Mouse (Mus musculus): ENCODE measurements around the gene Fxyd7. TPM values are rescaled to one million over a fixed set of nuclear protein-coding genes. Genes with fewer than 3 reads are reported as not detected.
A peak's percentile ranks its signal among the peaks of the same experiment; 100 is the strongest.

Fxyd7 gene
- polyA plus RNA-seq, 1 experiment from 2014 or later = 11.5 TPM

DNA sequence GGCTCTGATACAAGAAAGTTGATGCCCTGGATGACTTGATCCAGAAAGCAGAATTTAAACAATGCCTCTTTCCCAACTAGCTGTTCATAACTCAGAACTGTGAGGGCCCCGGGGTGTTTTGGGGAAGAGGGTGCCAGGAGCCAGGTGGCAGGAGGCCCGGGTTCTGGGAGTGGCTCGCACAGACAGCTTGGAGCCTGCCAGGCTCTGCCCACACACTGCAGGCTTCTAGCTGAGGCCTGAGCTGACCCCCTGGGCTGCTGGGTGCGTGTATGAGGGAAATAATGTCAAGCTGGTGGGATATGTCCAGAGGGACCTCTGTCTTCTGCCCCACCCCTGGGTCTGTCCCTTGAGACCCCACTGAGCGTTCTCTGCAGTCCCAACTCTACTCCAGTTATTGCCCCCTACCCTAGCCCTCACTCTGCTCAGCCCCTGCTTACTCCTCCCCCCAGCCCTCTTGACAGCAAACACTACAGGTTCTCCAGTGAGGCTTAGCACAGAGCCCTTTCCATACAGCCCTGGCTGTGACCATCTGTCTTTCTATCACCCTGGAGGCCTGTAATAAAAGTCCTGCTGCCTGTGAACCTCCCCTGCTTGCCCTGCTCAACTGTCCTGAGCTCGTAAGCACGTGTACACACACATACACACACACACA lies 22.9 kb upstream of the Fxyd7 start:
- ATAC-seq (ENCODE audit: low FRiP score, low read depth) = no peak
- Histone ChIP-seq H3K9ac (replicated peaks) (no peak overlapping the region), H3K27ac (replicated peaks) (no peak overlapping the region), H3K36me3 (no peaks in the 10 kb centered on the region), H3K9me3 (no peaks in the 10 kb centered on the region), H3K4me1 (no peaks in the 10 kb centered on the region), H3K4me3 (no peak overlapping the region), H3K27me3 (no peaks in the 10 kb centered on the region), H3K4me2 (replicated peaks) (no peak overlapping the region)
- 68% methylated on average over 7 of the region's 7 CpGs for WGBS

DNA sequence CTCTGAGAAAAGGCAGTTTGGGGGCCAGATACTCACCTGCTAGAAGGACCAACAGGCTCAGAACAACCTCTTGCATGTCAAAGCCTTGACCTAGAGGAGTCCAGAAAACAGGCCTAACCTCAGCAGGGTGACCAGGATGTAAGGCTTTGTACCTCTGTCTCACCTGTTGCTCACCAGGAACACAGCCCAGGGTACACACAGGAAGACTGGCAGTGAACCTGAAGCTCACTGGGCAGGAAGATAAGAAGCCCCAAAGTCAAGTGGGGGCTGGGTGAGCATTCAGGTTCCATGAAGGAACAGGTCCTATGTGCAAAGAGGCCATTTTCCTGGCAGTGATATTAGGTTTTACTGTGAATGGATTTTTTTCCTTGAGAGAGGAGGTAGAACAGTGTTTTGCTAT lies 22.3 kb upstream of the Fxyd7 start:
- no peaks in the 10 kb centered on the region for H3K4me1 ChIP-seq
- no peak overlapping the region for H3K27ac ChIP-seq (replicated peaks)
- no peak overlapping the region for H3K9ac ChIP-seq (replicated peaks)
- no peak for ATAC-seq (ENCODE audit: low FRiP score, low read depth)
- H3K27me3 ChIP-seq = no peaks in the 10 kb centered on the region
- no peaks in the 10 kb centered on the region for H3K9me3 ChIP-seq
- H3K36me3 ChIP-seq = no peaks in the 10 kb centered on the region
- no peak overlapping the region for H3K4me3 ChIP-seq
- no peak overlapping the region for H3K4me2 ChIP-seq (replicated peaks)

- H3K9me3 ChIP-seq = no peaks in the 10 kb centered on the region
- ATAC-seq (ENCODE audit: low FRiP score, low read depth) = no peak
- H3K4me3 ChIP-seq = no peak overlapping the region
- 60% methylated on average over 9 of the region's 9 CpGs for WGBS
- H3K4me2 ChIP-seq (replicated peaks) = no peak overlapping the region
- H3K36me3 ChIP-seq = no peaks in the 10 kb centered on the region
- H3K27me3 ChIP-seq = no peaks in the 10 kb centered on the region
- H3K9ac ChIP-seq (replicated peaks) = no peak overlapping the region
- no peaks in the 10 kb centered on the region for H3K4me1 ChIP-seq
- no peak overlapping the region for H3K27ac ChIP-seq (replicated peaks)
These were observed 21.1 kb upstream of the Fxyd7 start for GRCm38 (mm10) chr7:31072326-31072725.

GRCm38 (mm10) chr7:31070324-31070723 lies 19.1 kb upstream of the Fxyd7 start:
- H3K9ac ChIP-seq (replicated peaks) = no peak overlapping the region
- H3K27ac ChIP-seq (replicated peaks) = no peak overlapping the region
- H3K4me3 ChIP-seq = no peak overlapping the region
- no peaks in the 10 kb centered on the region for H3K36me3 ChIP-seq
- H3K27me3 ChIP-seq = no peaks in the 10 kb centered on the region
- no peaks in the 10 kb centered on the region for H3K4me1 ChIP-seq
- no peaks in the 10 kb centered on the region for H3K9me3 ChIP-seq
- no peak for ATAC-seq (ENCODE audit: low FRiP score, low read depth)
- WGBS = 83% methylated on average over 6 of the region's 6 CpGs
- H3K4me2 ChIP-seq (replicated peaks) = no peak overlapping the region

DNA sequence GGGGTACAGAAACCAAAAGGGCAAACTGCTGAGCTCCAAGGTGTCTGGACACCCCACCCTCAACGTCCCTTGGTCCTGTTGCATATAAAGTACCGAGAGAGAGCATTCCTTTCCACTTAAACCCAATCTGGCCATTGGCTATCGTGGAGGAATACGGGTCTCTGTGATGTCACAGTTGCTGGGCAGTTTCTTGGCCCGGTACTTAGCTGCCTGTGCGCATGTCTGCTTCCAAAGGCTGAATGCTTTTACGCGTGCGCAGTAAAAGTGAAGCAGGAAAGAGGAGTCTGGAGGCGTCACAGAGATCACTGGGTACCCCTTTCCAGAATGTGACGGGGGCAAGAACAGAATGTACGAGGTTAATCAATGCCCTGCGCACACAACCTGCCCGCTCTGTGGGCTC lies 18.2 kb upstream of the Fxyd7 start:
- H3K36me3 ChIP-seq = no peaks in the 10 kb centered on the region
- no peaks in the 10 kb centered on the region for H3K4me1 ChIP-seq
- H3K4me3 ChIP-seq = no peak overlapping the region
- H3K9ac ChIP-seq (replicated peaks) = no peak overlapping the region
- no peak for ATAC-seq (ENCODE audit: low FRiP score, low read depth)
- H3K4me2 ChIP-seq (replicated peaks) = no peak overlapping the region
- no peaks in the 10 kb centered on the region for H3K9me3 ChIP-seq
- WGBS = 89% methylated on average over 14 of the region's 14 CpGs
- no peaks in the 10 kb centered on the region for H3K27me3 ChIP-seq
- no peak overlapping the region for H3K27ac ChIP-seq (replicated peaks)

- Histone ChIP-seq H3K9ac (replicated peaks) (no peak overlapping the region), H3K4me3 (no peak overlapping the region), H3K36me3 (no peaks in the 10 kb centered on the region), H3K9me3 (no peaks in the 10 kb centered on the region), H3K4me1 (no peaks in the 10 kb centered on the region), H3K27me3 (no peaks in the 10 kb centered on the region), H3K27ac (replicated peaks) (no peak overlapping the region), H3K4me2 (replicated peaks) (no peak overlapping the region)
- ATAC-seq (ENCODE audit: low FRiP score, low read depth) = no peak
- 51% methylated on average over 5 of the region's 5 CpGs for WGBS
These were observed 16.6 kb upstream of the Fxyd7 start for GRCm38 (mm10) chr7:31067836-31068235.

DNA sequence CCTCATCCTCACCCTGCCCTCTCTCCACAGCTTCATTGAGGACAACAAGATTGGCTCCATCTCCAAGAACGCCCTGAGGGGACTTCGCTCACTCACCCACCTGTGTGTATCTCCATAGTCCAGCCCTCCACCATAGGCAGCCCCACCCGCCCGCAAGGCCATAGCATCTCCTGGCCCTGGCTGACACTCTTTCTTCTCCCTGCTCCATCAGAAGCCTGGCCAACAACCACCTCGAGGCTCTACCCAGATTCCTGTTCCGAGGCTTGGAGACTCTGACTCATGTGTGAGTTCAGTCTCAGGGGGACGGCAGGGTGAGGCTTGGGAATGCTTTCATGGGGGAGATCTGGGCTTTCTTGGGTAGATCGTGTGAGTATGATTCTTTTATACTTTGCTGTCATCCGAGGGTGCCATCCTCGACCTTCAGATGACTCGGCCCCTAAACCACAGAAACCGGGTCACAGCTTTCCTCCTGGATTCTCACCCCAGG lies 11.8 kb upstream of the Fxyd7 start:
- Histone ChIP-seq H3K4me2 (replicated peaks) (no peak overlapping the region), H3K36me3 (no peaks in the 10 kb centered on the region), H3K4me1 (no peaks in the 10 kb centered on the region), H3K4me3 (no peak overlapping the region), H3K9me3 (no peaks in the 10 kb centered on the region), H3K27me3 (no peaks in the 10 kb centered on the region), H3K27ac (replicated peaks) (no peak overlapping the region), H3K9ac (replicated peaks) (no peak overlapping the region)
- no peak for ATAC-seq (ENCODE audit: low FRiP score, low read depth)
- 89% methylated on average over 12 of the region's 12 CpGs for WGBS

DNA sequence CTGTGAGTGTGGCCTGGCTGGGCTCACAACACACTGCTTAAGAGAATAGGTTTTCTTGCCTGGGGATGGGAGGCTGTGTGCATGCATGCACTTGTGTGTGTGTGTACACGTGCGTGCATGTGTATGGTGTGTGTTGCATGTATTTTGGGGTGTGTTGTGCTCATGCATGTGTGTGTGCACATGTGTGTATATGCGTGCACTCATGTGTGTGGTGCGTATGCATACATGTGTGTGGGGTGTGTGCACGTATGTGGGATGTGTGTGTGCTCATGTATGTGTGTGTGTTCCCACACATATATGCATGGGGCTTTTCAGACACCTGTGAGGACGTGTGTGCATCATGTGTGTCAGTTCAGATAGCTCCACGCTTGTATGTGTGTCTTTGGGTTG lies 9.3 kb upstream of the Fxyd7 start:
- H3K4me2 ChIP-seq (replicated peaks) = no peak overlapping the region
- ATAC-seq (ENCODE audit: low FRiP score, low read depth) = no peak
- H3K4me1 ChIP-seq = peaks cover 2% of the 10 kb centered on the region
- WGBS = 87% methylated on average over 7 of the region's 7 CpGs
- H3K36me3 ChIP-seq = no peaks in the 10 kb centered on the region
- H3K27ac ChIP-seq (replicated peaks) = no peak overlapping the region
- H3K27me3 ChIP-seq = no peaks in the 10 kb centered on the region
- H3K9me3 ChIP-seq = no peaks in the 10 kb centered on the region
- no peak overlapping the region for H3K4me3 ChIP-seq
- H3K9ac ChIP-seq (replicated peaks) = no peak overlapping the region

DNA sequence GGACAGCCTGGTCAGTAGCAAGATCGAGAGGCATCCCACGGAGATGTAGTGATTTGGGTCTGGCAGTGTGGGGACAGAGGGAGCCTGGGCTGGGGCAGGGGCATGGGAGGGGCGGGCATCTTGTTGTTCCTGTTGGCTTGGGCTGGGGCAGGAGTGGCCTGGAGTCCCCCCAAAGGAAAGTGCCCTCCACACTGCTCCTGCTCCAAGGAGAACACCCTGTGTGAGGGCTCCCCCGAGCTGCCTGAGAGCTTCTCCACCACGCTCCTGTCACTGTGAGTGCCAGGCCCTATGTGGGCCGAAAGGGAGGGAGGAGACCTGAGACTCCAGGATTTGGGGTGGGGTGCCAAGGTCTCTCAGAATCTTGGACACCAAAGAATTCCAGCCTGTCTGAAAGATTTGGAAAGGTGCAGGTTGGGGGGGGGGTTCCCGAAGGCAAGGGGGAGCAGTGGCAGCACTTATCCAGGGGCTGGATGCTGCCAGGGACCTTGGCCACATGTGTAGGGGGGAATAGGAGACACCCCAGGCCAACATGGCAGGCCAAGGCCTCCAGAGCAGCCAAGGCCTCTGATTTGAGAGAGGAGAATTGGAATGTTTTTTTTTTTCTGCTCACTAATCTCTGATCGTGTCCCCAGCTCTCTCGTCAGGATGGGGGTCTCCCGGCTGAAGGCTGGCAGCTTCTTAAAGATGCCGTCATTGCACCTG lies 8.8 kb upstream of the Fxyd7 start:
- peaks cover 5% of the 10 kb centered on the region for H3K27me3 ChIP-seq
- H3K4me2 ChIP-seq (replicated peaks) = no peak overlapping the region
- H3K36me3 ChIP-seq = no peaks in the 10 kb centered on the region
- WGBS = 59% methylated on average over 11 of the region's 11 CpGs
- H3K9ac ChIP-seq (replicated peaks) = no peak overlapping the region
- no peaks in the 10 kb centered on the region for H3K9me3 ChIP-seq
- no peak overlapping the region for H3K4me3 ChIP-seq
- peaks cover 7% of the 10 kb centered on the region for H3K4me1 ChIP-seq
- no peak overlapping the region for H3K27ac ChIP-seq (replicated peaks)
- ATAC-seq (ENCODE audit: low FRiP score, low read depth) = 0 out of 2 replicates have a peak, but pooled peaks have one; percentile 24

DNA sequence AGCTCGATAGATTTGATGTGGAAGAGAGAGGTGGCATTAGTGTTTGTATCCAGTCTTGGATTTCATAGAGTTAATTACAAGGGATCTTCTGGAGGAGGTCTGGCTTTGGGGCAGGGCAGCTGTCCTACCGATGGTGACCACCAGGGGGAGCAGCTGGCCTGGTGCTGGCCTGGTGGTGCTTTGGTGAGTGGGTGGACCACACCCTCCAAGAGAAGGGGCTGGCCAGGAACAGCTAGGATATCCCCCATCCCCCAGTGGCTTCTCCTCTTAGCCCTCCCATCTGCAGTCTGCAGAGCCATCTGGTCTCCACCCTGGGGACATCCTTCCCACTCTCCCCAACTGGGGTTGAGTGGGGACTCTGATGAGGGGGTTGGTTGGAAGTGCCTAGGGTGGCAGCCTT lies 7.8 kb upstream of the Fxyd7 start, which contains the start of gene Lgi4:
Gene Lgi4 (plus strand): TSS at position 235 of the 400 bp plus-strand sequence.
- no peak within 1 kb of the TSS for H3K27ac ChIP-seq (replicated peaks)
- H3K9me3 ChIP-seq = no peaks in the 10 kb centered on the region
- H3K9ac ChIP-seq (replicated peaks) = no peak within 1 kb of the TSS
- no peak within 1 kb of the TSS for H3K4me2 ChIP-seq (replicated peaks)
- H3K36me3 ChIP-seq = no peaks in the 10 kb centered on the region
- H3K4me1 ChIP-seq = peaks cover 12% of the 10 kb centered on the region
- WGBS = 2% methylated on average over 2 of the region's 2 CpGs
- H3K4me3 ChIP-seq = no peak within 1 kb of the TSS
- peaks cover 14% of the 10 kb centered on the region for H3K27me3 ChIP-seq
- peak; percentile 79 for ATAC-seq (ENCODE audit: low FRiP score, low read depth)

DNA sequence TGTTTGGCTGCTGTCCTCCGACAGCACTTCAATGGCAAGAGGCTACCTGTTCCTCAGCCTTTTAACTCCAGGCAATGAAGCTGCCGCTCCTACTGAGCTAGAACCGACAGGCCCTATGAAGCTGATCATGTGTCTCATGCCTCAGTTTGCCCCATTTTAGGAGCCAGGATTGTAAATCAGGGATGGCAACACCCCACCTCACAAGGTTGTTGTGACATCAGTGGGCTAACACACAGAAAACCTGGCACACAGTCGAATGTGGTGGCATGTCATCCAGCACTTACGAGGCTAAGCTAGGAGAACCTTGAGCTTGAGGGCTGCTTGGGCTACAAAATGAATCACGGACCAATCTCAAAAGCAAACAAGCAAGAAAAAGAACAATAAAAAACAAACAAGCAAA lies 6.9 kb upstream of the Fxyd7 start:
- WGBS = 87% methylated on average over 6 of the region's 6 CpGs
- Histone ChIP-seq H3K36me3 (no peaks in the 10 kb centered on the region), H3K27ac (replicated peaks) (no peak overlapping the region), H3K4me3 (no peak overlapping the region), H3K27me3 (peaks cover 23% of the 10 kb centered on the region), H3K9ac (replicated peaks) (no peak overlapping the region), H3K4me2 (replicated peaks) (no peak overlapping the region), H3K4me1 (peaks cover 16% of the 10 kb centered on the region), H3K9me3 (no peaks in the 10 kb centered on the region)
- ATAC-seq (ENCODE audit: low FRiP score, low read depth) = no peak

GRCm38 (mm10) chr7:31057730-31058129 lies 6.5 kb upstream of the Fxyd7 start:
- H3K4me1 ChIP-seq = peaks cover 21% of the 10 kb centered on the region
- WGBS = 79% methylated on average over 5 of the region's 5 CpGs
- no peak for ATAC-seq (ENCODE audit: low FRiP score, low read depth)

More at GRCm38 (mm10) chr7:31057730-31058129, 6.5 kb upstream of the Fxyd7 start:
- Histone ChIP-seq H3K9me3 (no peaks in the 10 kb centered on the region), H3K36me3 (no peaks in the 10 kb centered on the region), H3K9ac (replicated peaks) (no peak overlapping the region), H3K4me2 (replicated peaks) (no peak overlapping the region), H3K27me3 (peaks cover 28% of the 10 kb centered on the region), H3K27ac (replicated peaks) (no peak overlapping the region), H3K4me3 (no peak overlapping the region)
